Mouse (Mus musculus) kidney, adult 2 months (tissue): ENCODE data around the gene H2-K1. TPM values are rescaled to one million over a fixed set of nuclear protein-coding genes. Genes with fewer than 3 reads are reported as not detected.
A peak's percentile ranks its signal among the peaks of the same experiment; 100 is the strongest.

Experiments used
- DNase-seq: peaks from one replicate; pipeline ENCODE4 v3.0.0; 2021
- H3K27ac ChIP-seq: fragments of 200-500 bp; 2 replicates; pipeline ENCODE4 v1.5.1; 2012; ENCODE audit warnings: low read depth, low read length, control low read depth, inconsistent platforms; ENCODE audit not compliant: insufficient read depth
- H3K27me3 ChIP-seq: fragments of 200-500 bp; replicated peaks from 2 replicates; pipeline ENCODE4 v1.6.1; 2012; ENCODE audit warnings: mild to moderate bottlenecking, moderate library complexity, low read length, inconsistent platforms; ENCODE audit not compliant: control insufficient read depth, insufficient read depth
- H3K36me3 ChIP-seq: fragments of 200-500 bp; 2 replicates; pipeline ENCODE4 v1.6.1; 2012; ENCODE audit warnings: mild to moderate bottlenecking, moderate library complexity, low read length, inconsistent platforms; ENCODE audit not compliant: control insufficient read depth, insufficient read depth
- H3K4me1 ChIP-seq: fragments of 200-500 bp; 2 replicates; pipeline ENCODE4 v1.6.1; 2011; ENCODE audit warnings: low read length; ENCODE audit not compliant: control insufficient read depth, insufficient read depth
- H3K4me3 ChIP-seq: fragments of 200-500 bp; 2 replicates; pipeline ENCODE4 v1.5.1; 2011; ENCODE audit warnings: mild to moderate bottlenecking, low read depth, low read length, control low read depth; ENCODE audit not compliant: insufficient read depth
- CTCF ChIP-seq: fragments of 200-500 bp; conservative IDR thresholded peaks from 2 replicates; pipeline ENCODE4 v1.5.1; 2011; ENCODE audit warnings: low read depth, mild to moderate bottlenecking, control low read depth, low read length, moderate library complexity, mixed read lengths; ENCODE audit not compliant: insufficient read depth, insufficient read length
- POLR2A ChIP-seq: fragments of 200-500 bp; IDR thresholded peaks from one replicate; pipeline ENCODE4 v1.6.1; 2011; ENCODE audit warnings: low read depth, low read length, control low read depth
- WGBS: fragments of 180-500 bp; shearing (Covaris S2); methylation state at CpG from one replicate; pipeline ENCODE4 v1.1.7; 2018; 5-methylcytosine and 5-hydroxymethylcytosine counted together
- polyA plus RNA-seq: library from polyadenylated mRNA; depleted of rRNA; stranded (reverse); fragments of >200 nt; gene quantifications from 2 replicates; pipeline ENCODE4 v1.2.3, GENCODE M21; 2012

The H2-K1 gene
- polyA plus RNA-seq, 1 experiment: 1,255 TPM

- Histone ChIP-seq H3K36me3 (no peaks in the 10 kb centered on the region), H3K27ac (peak overlapping the region; percentile 68), H3K4me3 (peak overlapping the region; percentile 88), H3K4me1 (peaks cover 25% of the 10 kb centered on the region), H3K27me3 (no peaks in the 10 kb centered on the region)
- no peak for TF ChIP-seq CTCF
- no peak for TF ChIP-seq POLR2A
- no peak for DNase-seq
- 1% methylated on average over 20 of the region's 20 CpGs for WGBS
These were observed 30.7 kb upstream of the H2-K1 start for GRCm38 (mm10) chr17:34030861-34031326.

GRCm38 (mm10) chr17:34029890-34030595 lies 29.9 kb upstream of the H2-K1 start:
- Histone ChIP-seq H3K4me3 (peak overlapping the region; percentile 88), H3K36me3 (no peaks in the 10 kb centered on the region), H3K4me1 (peaks cover 25% of the 10 kb centered on the region), H3K27ac (no peak overlapping the region), H3K27me3 (no peaks in the 10 kb centered on the region)
- WGBS: 56% methylated on average over 21 of the region's 21 CpGs
- TF ChIP-seq CTCF (no peak), POLR2A (no peak)
- DNase-seq: no peak

- no peaks in the 10 kb centered on the region for H3K36me3 ChIP-seq
- 85% methylated on average over 18 of the region's 18 CpGs for WGBS
- H3K27me3 ChIP-seq: no peaks in the 10 kb centered on the region
- H3K27ac ChIP-seq: no peak overlapping the region
- TF ChIP-seq CTCF (no peak), POLR2A (no peak)
- H3K4me3 ChIP-seq: no peak overlapping the region
- peaks cover 25% of the 10 kb centered on the region for H3K4me1 ChIP-seq
- DNase-seq: no peak
These were observed 29.2 kb upstream of the H2-K1 start for GRCm38 (mm10) chr17:34029150-34029889.

GRCm38 (mm10) chr17:34028501-34029149 lies 28.5 kb upstream of the H2-K1 start:
- 80% methylated on average over 17 of the region's 17 CpGs for WGBS
- TF ChIP-seq CTCF (no peak), POLR2A (no peak)
- peaks cover 28% of the 10 kb centered on the region for H3K4me1 ChIP-seq
- DNase-seq: no peak
- no peak overlapping the region for H3K4me3 ChIP-seq
- H3K36me3 ChIP-seq: no peaks in the 10 kb centered on the region
- no peak overlapping the region for H3K27ac ChIP-seq
- H3K27me3 ChIP-seq: no peaks in the 10 kb centered on the region

- Histone ChIP-seq H3K36me3 (no peaks in the 10 kb centered on the region), H3K27ac (peak within 1 kb of the TSS; percentile 73), H3K4me1 (peaks cover 23% of the 10 kb centered on the region), H3K27me3 (no peaks in the 10 kb centered on the region), H3K4me3 (peak within 1 kb of the TSS; percentile 90)
- peak; percentile 74 for TF ChIP-seq POLR2A
- 0 out of 2 replicates have a peak, but pooled peaks have one; percentile 3 for TF ChIP-seq CTCF
- DNase-seq: peak; percentile 98
- WGBS: under 1% methylated on average over 49 of the region's 49 CpGs
These were observed 27.6 kb upstream of the H2-K1 start, which contains the start of gene H2-Ke6 for GRCm38 (mm10) chr17:34027656-34028223. Gene H2-Ke6 (minus strand): TSS chr17:34028060.

- TF ChIP-seq POLR2A: no peak
- no peak for TF ChIP-seq CTCF
- H3K4me3 ChIP-seq: peak overlapping the region; percentile 90
- WGBS: 14% methylated on average over 36 of the region's 36 CpGs
- peaks cover 21% of the 10 kb centered on the region; the same call in 1 of the 2 replicates for H3K4me1 ChIP-seq
- peak overlapping the region; percentile 73 for H3K27ac ChIP-seq
- no peaks in the 10 kb centered on the region for H3K27me3 ChIP-seq
- peak; percentile 51 for DNase-seq
- H3K36me3 ChIP-seq: no peaks in the 10 kb centered on the region
These were observed 26.9 kb upstream of the H2-K1 start for GRCm38 (mm10) chr17:34026917-34027655.
